Mouse (Mus musculus): ENCODE data around the gene Pnpo.

DNA sequence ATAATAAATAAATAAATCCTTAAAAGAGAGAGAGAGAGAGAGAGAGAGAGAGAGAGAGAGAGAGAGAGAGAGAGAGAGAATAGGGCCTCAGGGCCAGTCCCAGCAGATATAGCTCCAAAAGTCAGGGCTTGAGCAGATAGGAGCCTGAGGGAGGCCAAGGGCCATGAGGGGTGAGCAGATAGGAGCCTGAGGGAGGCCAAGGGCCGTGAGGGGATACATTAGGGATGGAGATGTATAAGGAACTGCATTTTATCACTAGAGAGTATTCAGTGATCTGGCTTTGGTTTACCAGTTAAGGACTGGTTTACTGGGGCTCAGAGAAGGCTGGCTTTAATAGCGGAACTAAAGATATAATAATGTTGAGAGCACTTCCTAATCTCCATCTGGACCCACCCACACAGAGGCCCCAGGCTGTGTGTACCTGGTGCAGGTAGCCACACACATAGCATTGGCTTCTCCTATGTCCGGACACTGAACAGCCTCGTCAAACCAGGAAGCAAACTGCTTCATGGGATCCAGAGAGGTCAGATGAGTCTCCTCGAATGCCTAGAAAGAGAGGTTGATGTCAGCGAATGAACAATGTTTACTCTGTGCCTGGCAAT, 1.7 kb downstream of the Pnpo start:
- TF ChIP-seq CTCF (IDR thresholded peaks at IDR 0.05; ENCODE audit: control insufficient read depth, insufficient read depth, low read length) (no peak), POLR2A (IDR thresholded peaks at IDR 0.05; ENCODE audit: borderline replicate concordance, control insufficient read depth, low read depth, low read length) (no peak)
